Mouse (Mus musculus): Measurements from ENCODE around the gene Padi1. TPM values are rescaled to one million over a fixed set of nuclear protein-coding genes. Genes with fewer than 3 reads are reported as not detected.

Padi1 gene
- polyA plus RNA-seq (2015; fragmentation: Nextera tagmentation; extraction: Ambion mirVana) = 0.21 and 0.26 TPM in 2 replicates

DNA sequence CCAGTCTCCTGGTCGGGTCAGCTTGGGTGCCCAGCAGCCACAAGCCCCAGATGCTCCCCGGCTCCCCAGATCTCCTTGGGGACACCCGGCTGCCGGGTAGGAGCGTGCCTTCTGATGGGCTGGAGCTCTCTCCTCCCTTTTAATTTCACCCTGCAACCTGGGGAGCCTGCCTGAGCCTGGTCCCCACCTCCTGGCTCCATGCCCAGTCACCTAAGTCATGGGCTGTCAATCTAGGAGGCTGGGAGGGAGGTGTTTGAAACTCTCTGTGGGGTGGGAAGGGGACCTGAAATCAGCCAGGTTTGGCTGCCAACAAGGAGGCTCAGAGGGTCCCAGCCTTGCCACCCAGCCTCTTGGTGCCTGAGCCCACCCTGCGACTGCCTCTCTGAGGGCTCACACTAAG lies at the start of gene Padi1:
Gene Padi1 (minus strand): TSS at position 113 of the 400 bp plus-strand sequence.
- Histone ChIP-seq H3K27me3 (no peaks in the 10 kb centered on the region), H3K4me3 (replicated peaks) (no peak within 1 kb of the TSS), H3K9me3 (replicated peaks) (no peaks in the 10 kb centered on the region), H3K9ac (no peak within 1 kb of the TSS), H3K4me2 (no peak within 1 kb of the TSS), H3K27ac (no peak within 1 kb of the TSS), H3K4me1 (peaks cover 18% of the 10 kb centered on the region; the same call in 1 of the 2 replicates), H3K36me3 (no peaks in the 10 kb centered on the region)
- no peak for ATAC-seq (replicated peaks; ENCODE audit: low FRiP score)
- 63% methylated on average over 6 of the region's 6 CpGs for WGBS

GRCm38 (mm10) chr4:140892163-140892530 lies 46.6 kb upstream of the Padi1 start:
- WGBS = 77% methylated on average over 1 of the region's 1 CpGs
- Histone ChIP-seq H3K9me3 (replicated peaks) (peaks cover 13% of the 10 kb centered on the region; the same call in 1 of the 2 replicates), H3K36me3 (no peaks in the 10 kb centered on the region), H3K4me1 (no peaks in the 10 kb centered on the region), H3K27me3 (no peaks in the 10 kb centered on the region), H3K9ac (no peak overlapping the region), H3K4me2 (no peak overlapping the region), H3K27ac (no peak overlapping the region), H3K4me3 (replicated peaks) (no peak overlapping the region)
- no peak for ATAC-seq (replicated peaks; ENCODE audit: low FRiP score)

- H3K36me3 ChIP-seq = no peaks in the 10 kb centered on the region
- WGBS = 92% methylated on average over 14 of the region's 14 CpGs
- peaks cover 13% of the 10 kb centered on the region; the same call in 1 of the 2 replicates for H3K9me3 ChIP-seq (replicated peaks)
- no peaks in the 10 kb centered on the region for H3K4me1 ChIP-seq
- no peak for ATAC-seq (replicated peaks; ENCODE audit: low FRiP score)
- no peak overlapping the region for H3K9ac ChIP-seq
- H3K27ac ChIP-seq = no peak overlapping the region
- no peak overlapping the region for H3K4me3 ChIP-seq (replicated peaks)
- no peak overlapping the region for H3K4me2 ChIP-seq
- no peaks in the 10 kb centered on the region for H3K27me3 ChIP-seq
These were observed 46.1 kb upstream of the Padi1 start for GRCm38 (mm10) chr4:140891525-140892162.

DNA sequence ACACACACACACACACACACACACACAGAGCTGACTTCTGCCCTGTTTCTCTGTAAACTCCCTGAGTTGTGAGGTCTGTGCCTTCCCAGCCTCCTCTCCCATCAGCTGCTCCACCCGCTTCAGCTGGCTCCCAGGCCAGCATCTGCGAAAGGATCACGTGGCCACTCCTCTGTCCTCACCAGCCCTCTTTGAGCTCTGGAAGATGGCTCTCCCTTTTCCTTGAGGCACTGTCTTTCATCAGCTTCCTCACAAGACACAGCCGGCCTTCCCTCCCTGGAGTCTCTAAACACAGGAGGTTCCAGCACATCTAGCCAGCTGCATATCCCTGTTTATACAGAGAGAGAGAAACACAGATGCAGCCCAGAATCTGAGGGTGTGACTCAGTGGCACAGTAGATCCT lies 38.3 kb upstream of the Padi1 start:
- no peak for ATAC-seq (replicated peaks; ENCODE audit: low FRiP score)
- H3K4me1 ChIP-seq = no peaks in the 10 kb centered on the region
- H3K27me3 ChIP-seq = no peaks in the 10 kb centered on the region
- no peaks in the 10 kb centered on the region for H3K36me3 ChIP-seq
- H3K4me3 ChIP-seq (replicated peaks) = no peak overlapping the region
- H3K4me2 ChIP-seq = no peak overlapping the region
- 37% methylated on average over 4 of the region's 4 CpGs for WGBS
- H3K9me3 ChIP-seq (replicated peaks) = peaks cover 8% of the 10 kb centered on the region; the same call in 1 of the 2 replicates
- H3K9ac ChIP-seq = no peak overlapping the region
- H3K27ac ChIP-seq = no peak overlapping the region

GRCm38 (mm10) chr4:140882981-140883380 lies 37.4 kb upstream of the Padi1 start:
- no peak overlapping the region for H3K27ac ChIP-seq
- H3K27me3 ChIP-seq = no peaks in the 10 kb centered on the region
- no peak for ATAC-seq (replicated peaks; ENCODE audit: low FRiP score)
- H3K4me1 ChIP-seq = no peaks in the 10 kb centered on the region
- WGBS = 97% methylated on average over 3 of the region's 3 CpGs
- no peaks in the 10 kb centered on the region for H3K36me3 ChIP-seq
- no peak overlapping the region for H3K9ac ChIP-seq
- H3K4me3 ChIP-seq (replicated peaks) = no peak overlapping the region
- peaks cover 8% of the 10 kb centered on the region; the same call in 1 of the 2 replicates for H3K9me3 ChIP-seq (replicated peaks)
- H3K4me2 ChIP-seq = no peak overlapping the region

GRCm38 (mm10) chr4:140882365-140882764 lies 36.8 kb upstream of the Padi1 start:
- Histone ChIP-seq H3K27me3 (no peaks in the 10 kb centered on the region; the same call in 1 of the 2 replicates), H3K4me1 (no peaks in the 10 kb centered on the region), H3K4me3 (replicated peaks) (no peak overlapping the region), H3K9me3 (replicated peaks) (peaks cover 8% of the 10 kb centered on the region; the same call in 1 of the 2 replicates), H3K27ac (no peak overlapping the region), H3K4me2 (no peak overlapping the region), H3K36me3 (no peaks in the 10 kb centered on the region), H3K9ac (no peak overlapping the region)
- 62% methylated on average over 4 of the region's 4 CpGs for WGBS
- ATAC-seq (replicated peaks; ENCODE audit: low FRiP score) = no peak

DNA sequence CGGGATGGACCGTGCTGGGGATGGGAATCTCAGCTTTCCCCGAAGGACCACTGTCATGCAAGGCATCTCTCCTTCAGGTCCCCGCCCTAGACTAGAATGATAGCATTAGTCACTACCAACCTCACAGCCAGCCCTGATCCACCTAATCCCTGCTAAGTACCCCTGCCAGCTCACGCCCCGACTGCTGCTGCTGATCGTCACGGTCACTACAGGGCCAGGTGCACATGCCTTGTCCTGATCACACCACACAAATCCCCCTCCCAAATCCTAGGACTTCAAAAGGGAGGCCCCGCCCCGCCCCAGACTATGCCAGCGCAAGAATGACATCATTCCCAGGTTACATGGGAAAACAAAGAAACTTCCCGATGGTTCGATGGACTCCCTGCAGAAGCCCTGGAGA lies 36.2 kb upstream of the Padi1 start:
- no peak overlapping the region for H3K4me3 ChIP-seq (replicated peaks)
- no peak overlapping the region for H3K27ac ChIP-seq
- no peak overlapping the region for H3K9ac ChIP-seq
- H3K36me3 ChIP-seq = no peaks in the 10 kb centered on the region
- no peak for ATAC-seq (replicated peaks; ENCODE audit: low FRiP score)
- H3K4me1 ChIP-seq = no peaks in the 10 kb centered on the region
- no peak overlapping the region for H3K4me2 ChIP-seq
- WGBS = 95% methylated on average over 13 of the region's 13 CpGs
- peaks cover 8% of the 10 kb centered on the region; the same call in 1 of the 2 replicates for H3K9me3 ChIP-seq (replicated peaks)
- H3K27me3 ChIP-seq = no peaks in the 10 kb centered on the region; the same call in 1 of the 2 replicates

DNA sequence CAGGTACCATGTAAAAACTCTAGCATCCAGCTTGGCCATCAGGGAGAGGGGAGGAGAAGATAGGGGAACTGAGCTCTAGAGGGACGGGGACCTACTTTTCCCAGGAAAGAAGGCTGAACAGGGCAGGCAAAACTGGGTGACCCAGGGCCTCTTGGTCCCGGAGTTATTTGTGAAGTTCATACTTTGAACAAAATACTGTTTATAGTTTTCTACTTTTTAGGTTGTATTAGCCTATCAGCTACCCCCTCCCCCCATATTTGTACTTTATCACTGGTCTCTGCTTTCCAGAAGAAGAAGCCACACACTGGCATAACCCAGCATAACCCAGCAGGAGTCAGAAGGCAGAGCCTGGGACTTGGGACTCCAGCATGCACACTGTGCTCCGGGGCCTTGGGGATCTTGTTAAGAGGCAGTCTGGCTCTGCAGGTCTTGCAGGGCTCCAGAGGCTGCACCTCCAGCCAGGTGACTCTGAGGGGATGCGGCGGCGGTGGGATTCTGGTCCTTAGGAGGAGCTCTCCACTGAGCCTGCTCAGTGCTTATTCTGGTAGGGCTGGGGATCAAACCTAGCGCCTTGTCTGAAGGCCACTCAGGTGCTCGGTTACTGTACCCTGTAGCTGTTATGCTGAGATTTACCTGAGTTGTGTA lies 35.6 kb upstream of the Padi1 start:
- no peak for ATAC-seq (replicated peaks; ENCODE audit: low FRiP score)
- Histone ChIP-seq H3K27ac (no peak overlapping the region), H3K27me3 (peaks cover 3% of the 10 kb centered on the region; the same call in 1 of the 2 replicates), H3K4me3 (replicated peaks) (no peak overlapping the region), H3K4me1 (no peaks in the 10 kb centered on the region), H3K9me3 (replicated peaks) (peaks cover 8% of the 10 kb centered on the region; the same call in 1 of the 2 replicates), H3K36me3 (no peaks in the 10 kb centered on the region), H3K9ac (no peak overlapping the region), H3K4me2 (no peak overlapping the region)
- 90% methylated on average over 8 of the region's 8 CpGs for WGBS

- Histone ChIP-seq H3K27ac (no peak overlapping the region), H3K4me3 (replicated peaks) (no peak overlapping the region), H3K9ac (no peak overlapping the region), H3K36me3 (no peaks in the 10 kb centered on the region), H3K27me3 (peaks cover 4% of the 10 kb centered on the region; the same call in 1 of the 2 replicates), H3K9me3 (replicated peaks) (peaks cover 8% of the 10 kb centered on the region; the same call in 1 of the 2 replicates), H3K4me1 (no peaks in the 10 kb centered on the region), H3K4me2 (no peak overlapping the region)
- ATAC-seq (replicated peaks; ENCODE audit: low FRiP score) = no peak
- WGBS = 87% methylated on average over 3 of the region's 3 CpGs
These were observed 34.6 kb upstream of the Padi1 start for GRCm38 (mm10) chr4:140880207-140880606.

GRCm38 (mm10) chr4:140879739-140880138 lies 34.2 kb upstream of the Padi1 start:
- H3K4me2 ChIP-seq = no peak overlapping the region

DNA sequence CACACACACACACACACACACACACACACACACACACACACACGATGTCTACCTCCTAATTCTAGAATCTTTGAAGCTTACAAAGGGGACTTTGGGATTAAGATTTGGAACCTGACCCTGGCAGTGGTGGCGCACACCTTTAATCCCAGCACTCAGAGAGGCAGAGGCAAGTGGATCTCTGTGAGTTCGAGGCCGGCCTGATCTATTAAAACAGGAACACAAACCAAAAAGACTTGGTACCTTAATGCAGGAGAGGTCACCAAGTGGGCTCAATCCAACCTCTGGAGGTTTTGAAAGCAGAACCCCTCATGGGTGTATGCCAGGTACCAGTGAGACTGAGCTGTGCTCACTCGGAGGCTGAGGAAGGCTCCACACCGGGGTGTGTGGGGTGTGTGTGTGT lies 33.5 kb upstream of the Padi1 start:
- H3K4me3 ChIP-seq (replicated peaks) = no peak overlapping the region
- no peak overlapping the region for H3K9ac ChIP-seq
- no peak overlapping the region for H3K4me2 ChIP-seq
- no peaks in the 10 kb centered on the region for H3K36me3 ChIP-seq
- no peaks in the 10 kb centered on the region for H3K4me1 ChIP-seq
- no peak for ATAC-seq (replicated peaks; ENCODE audit: low FRiP score)
- H3K27ac ChIP-seq = no peak overlapping the region
- WGBS = 92% methylated on average over 6 of the region's 6 CpGs
- peaks cover 8% of the 10 kb centered on the region for H3K9me3 ChIP-seq (replicated peaks)
- H3K27me3 ChIP-seq = peaks cover 4% of the 10 kb centered on the region; the same call in 1 of the 2 replicates

More at GRCm38 (mm10) chr4:140879739-140880138, 34.2 kb upstream of the Padi1 start:
- Histone ChIP-seq H3K9ac (no peak overlapping the region), H3K4me3 (replicated peaks) (no peak overlapping the region), H3K36me3 (no peaks in the 10 kb centered on the region), H3K27ac (no peak overlapping the region), H3K27me3 (peaks cover 4% of the 10 kb centered on the region; the same call in 1 of the 2 replicates), H3K9me3 (replicated peaks) (peaks cover 8% of the 10 kb centered on the region; the same call in 1 of the 2 replicates), H3K4me1 (no peaks in the 10 kb centered on the region)
- WGBS = 55% methylated on average over 4 of the region's 4 CpGs
- no peak for ATAC-seq (replicated peaks; ENCODE audit: low FRiP score)

GRCm38 (mm10) chr4:140878655-140879054 lies 33.1 kb upstream of the Padi1 start:
- Histone ChIP-seq H3K27me3 (peaks cover 4% of the 10 kb centered on the region; the same call in 1 of the 2 replicates), H3K27ac (no peak overlapping the region), H3K9me3 (replicated peaks) (peaks cover 8% of the 10 kb centered on the region), H3K4me2 (no peak overlapping the region), H3K4me3 (replicated peaks) (no peak overlapping the region), H3K4me1 (no peaks in the 10 kb centered on the region), H3K9ac (no peak overlapping the region), H3K36me3 (no peaks in the 10 kb centered on the region)
- no peak for ATAC-seq (replicated peaks; ENCODE audit: low FRiP score)
- 87% methylated on average over 9 of the region's 9 CpGs for WGBS

Measured in kidney, embryonic 15.5 days (tissue).